Mouse (Mus musculus): ENCODE results near the gene Ncam1.

Gene Ncam1

GRCm38 (mm10) chr9:49623934-49624505, 174.7 kb downstream of the Ncam1 start:
- in situ Hi-C loops (cut with MboI, MseI): no loop called here

GRCm38 (mm10) chr9:49622928-49623676, 175.6 kb downstream of the Ncam1 start:
- in situ Hi-C loops (cut with MboI, MseI): no loop called here

GRCm38 (mm10) chr9:49621691-49622090, 177.0 kb downstream of the Ncam1 start:
- in situ Hi-C loops (cut with MboI, MseI): no loop called here

DNA sequence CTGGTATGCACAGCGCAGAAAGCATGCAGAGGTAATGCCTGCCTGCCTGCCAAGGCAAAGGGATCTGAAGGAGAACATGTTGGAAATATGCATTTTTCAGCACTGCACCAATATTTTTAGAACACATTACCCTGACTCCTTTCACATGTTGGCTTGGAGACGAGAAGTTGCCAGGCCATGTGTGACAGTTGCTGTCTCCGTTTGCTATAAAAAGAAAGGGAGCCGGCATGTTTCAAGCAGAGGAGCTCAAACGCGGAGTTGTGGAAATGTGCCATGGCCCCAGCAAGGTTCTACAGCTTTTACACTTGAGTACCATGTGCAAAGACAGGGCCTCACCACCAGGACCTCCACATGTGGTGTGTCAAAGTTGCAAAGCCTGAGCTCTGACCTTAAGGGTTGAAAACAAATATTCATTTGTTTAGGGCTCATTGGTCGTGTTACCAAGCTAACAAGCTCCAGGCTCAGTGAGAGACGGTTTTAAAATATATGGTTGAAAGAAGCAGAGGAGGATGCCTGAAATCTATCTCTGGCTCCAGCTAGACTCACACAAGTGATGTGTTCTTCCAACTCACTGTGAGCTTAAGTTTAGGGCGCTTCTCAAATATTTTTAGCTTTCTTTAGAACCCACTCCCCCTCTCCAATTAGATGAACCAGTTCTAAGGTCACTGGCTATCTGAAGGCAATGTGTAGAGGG, 179.9 kb downstream of the Ncam1 start:
- in situ Hi-C loops (cut with MboI, MseI): no loop called here

- in situ Hi-C loops (cut with MboI, MseI): no loop called here
Measured at GRCm38 (mm10) chr9:49618266-49618665, 180.5 kb downstream of the Ncam1 start.

- in situ Hi-C loops (cut with MboI, MseI): no loop called here
Measured at GRCm38 (mm10) chr9:49617216-49617615, 181.5 kb downstream of the Ncam1 start.

- in situ Hi-C loops (cut with MboI, MseI): no loop called here
Measured at GRCm38 (mm10) chr9:49612387-49612786, 186.3 kb downstream of the Ncam1 start.

GRCm38 (mm10) chr9:49608191-49608590, 190.5 kb downstream of the Ncam1 start:
- in situ Hi-C loops (cut with MboI, MseI): no loop called here

GRCm38 (mm10) chr9:49606717-49607116, 192.0 kb downstream of the Ncam1 start:
- in situ Hi-C loops (cut with MboI, MseI): no loop called here

- in situ Hi-C loops (cut with MboI, MseI): no loop called here
Measured at GRCm38 (mm10) chr9:49606317-49606716, 192.4 kb downstream of the Ncam1 start.

GRCm38 (mm10) chr9:49605791-49606190, 192.9 kb downstream of the Ncam1 start:
- in situ Hi-C loops (cut with MboI, MseI): no loop called here

GRCm38 (mm10) chr9:49605351-49605750, 193.4 kb downstream of the Ncam1 start:
- in situ Hi-C loops (cut with MboI, MseI): no loop called here

- in situ Hi-C loops (cut with MboI, MseI): no loop called here
Measured at GRCm38 (mm10) chr9:49601215-49601614, 197.5 kb downstream of the Ncam1 start.

DNA sequence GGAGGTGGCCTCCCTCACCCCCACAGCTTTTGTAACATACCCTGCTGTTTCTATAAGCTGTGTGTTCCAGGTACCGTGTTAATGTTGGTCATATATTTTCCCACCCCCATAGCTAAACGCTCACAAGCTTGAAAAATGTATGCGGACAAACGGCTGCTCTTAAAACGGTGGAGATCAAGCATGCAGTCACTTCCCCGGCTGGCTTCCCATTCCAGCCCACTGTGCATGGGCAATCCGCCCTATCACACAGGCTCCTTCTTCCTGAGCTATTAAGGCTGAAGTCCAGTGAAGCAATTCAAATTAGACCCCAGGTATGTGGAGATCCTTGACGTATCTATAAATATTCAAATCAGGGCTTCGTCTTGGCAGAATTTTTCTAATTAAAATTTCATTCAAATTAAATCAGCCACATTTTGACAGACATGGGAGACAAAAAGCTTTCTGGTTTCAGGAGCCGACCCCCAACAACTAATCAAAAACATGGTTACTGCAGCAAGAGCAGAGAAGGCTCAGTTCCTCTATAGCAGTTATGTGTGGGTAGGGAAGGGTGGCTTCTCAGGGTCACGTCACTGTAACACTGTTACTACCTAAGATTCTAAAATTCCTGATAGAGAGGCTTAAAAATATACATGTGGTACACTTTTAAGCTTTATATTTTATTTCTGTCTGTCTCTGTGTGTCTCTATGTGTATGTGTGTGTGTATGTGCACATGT, 202.9 kb downstream of the Ncam1 start:
- in situ Hi-C loops (cut with MboI, MseI): no loop called here

GRCm38 (mm10) chr9:49594876-49595634, 203.7 kb downstream of the Ncam1 start:
- in situ Hi-C loops (cut with MboI, MseI): no loop called here

DNA sequence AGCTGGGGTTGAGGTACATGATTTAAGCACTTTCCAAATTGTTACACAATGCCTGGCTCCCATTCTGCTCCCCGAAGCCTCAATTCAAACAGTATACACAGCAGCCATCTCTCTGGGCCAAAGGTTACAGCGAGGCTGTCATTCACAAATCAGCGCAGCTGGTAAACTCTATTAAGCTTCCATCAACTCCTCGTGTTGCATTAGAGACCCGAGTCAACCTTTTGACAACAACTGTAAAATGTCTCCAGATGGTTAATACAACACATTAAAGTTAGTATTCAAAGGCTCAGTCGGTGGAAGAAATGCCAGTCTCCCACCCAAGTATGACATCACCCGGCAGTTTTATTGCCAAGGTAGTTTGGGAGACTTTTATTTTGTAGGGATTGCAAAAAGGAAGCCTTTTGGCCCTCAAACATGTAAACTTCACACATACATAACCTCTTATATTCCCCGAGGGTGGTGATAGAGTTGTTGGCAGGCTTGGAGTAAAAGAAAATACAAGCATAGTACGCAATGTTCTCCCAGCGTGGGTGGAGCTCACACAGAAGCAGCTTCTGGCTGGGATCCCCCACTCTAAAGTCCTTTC, 204.7 kb downstream of the Ncam1 start:
- in situ Hi-C loops (cut with MboI, MseI): no loop called here

DNA sequence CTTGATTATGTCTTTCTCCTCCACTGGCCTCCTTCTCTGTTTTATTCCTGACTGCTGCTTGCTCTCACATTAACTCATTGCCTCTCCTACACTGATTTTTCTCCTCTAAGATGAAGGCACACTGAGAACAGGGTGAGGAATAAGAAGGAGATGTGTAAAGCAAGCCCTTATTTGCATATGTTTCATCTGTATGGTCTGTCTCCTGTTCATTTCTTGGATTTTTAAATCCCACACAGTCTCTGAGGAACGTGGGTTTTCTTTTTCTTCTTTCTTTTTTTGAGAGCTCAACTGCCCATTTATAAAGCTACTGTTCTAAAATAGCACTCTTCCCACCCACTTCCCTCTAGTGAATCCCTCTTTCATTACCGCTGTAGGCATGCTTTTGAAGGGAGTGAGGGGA, 206.7 kb downstream of the Ncam1 start:
- in situ Hi-C loops (cut with MboI, MseI): no loop called here

- in situ Hi-C loops (cut with MboI, MseI): no loop called here
Measured at GRCm38 (mm10) chr9:49590261-49590660, 208.5 kb downstream of the Ncam1 start.

DNA sequence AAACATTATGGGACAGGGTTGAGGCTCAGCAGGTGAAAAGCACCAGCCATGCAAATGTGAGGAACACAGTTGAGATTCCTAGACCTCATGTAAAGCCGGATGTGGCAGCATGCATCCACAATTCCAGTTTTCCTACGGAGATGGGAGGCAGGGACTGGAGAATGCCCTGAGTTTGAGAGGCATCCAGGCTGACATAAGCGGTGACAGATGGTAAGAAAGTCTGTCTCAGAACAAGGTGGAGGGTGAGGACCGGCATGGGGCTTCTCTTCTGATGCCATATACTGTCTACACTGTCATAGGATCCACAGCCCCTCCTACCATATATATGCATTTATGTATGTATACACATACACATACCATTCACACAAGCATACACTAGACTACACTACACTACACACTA, 221.6 kb downstream of the Ncam1 start:
- in situ Hi-C loops (cut with MboI, MseI): no loop called here

- in situ Hi-C loops (cut with MboI, MseI): no loop called here
Measured at GRCm38 (mm10) chr9:49571695-49572510, 226.8 kb downstream of the Ncam1 start.
